Mouse (Mus musculus) CH12.LX (cell line): ENCODE results near the gene Cnnm2. TPM values are rescaled to one million over a fixed set of nuclear protein-coding genes. Genes with fewer than 3 reads are reported as not detected.

Experiments
- DNase-seq: peaks from one replicate; pipeline ENCODE4 v3.0.0-alpha.2; 2013; ENCODE audit errors: extremely low read depth
- H3K27ac ChIP-seq: 2 replicates; pipeline ENCODE4 v1.5.1; 2012; ENCODE audit warnings: low read depth, mild to moderate bottlenecking, control low read depth, moderate library complexity; ENCODE audit not compliant: insufficient read depth
- H3K27me3 ChIP-seq: replicated peaks from 2 replicates; pipeline ENCODE3; 2012; ENCODE audit warnings: inconsistent platforms
- H3K36me3 ChIP-seq, 2 experiments: replicated peaks in 1 of 2; 2 replicates each; pipeline versions ENCODE3 to v1.6.1; 2012; ENCODE audit warnings: inconsistent platforms in 1 of 2, low read length in 1 of 2, mild to moderate bottlenecking in 1 of 2, mixed read lengths in 1 of 2, moderate library complexity in 1 of 2; ENCODE audit not compliant: control insufficient read depth in 1 of 2, insufficient read depth in 1 of 2
- H3K4me1 ChIP-seq, 2 experiments: 2 replicates each; pipeline ENCODE4 v1.6.1; 2012; ENCODE audit warnings: inconsistent platforms in 1 of 2, moderate library complexity in 1 of 2; ENCODE audit not compliant: insufficient read depth in 2 of 2, control insufficient read depth in 1 of 2
- H3K4me2 ChIP-seq: 2 replicates; pipeline ENCODE4 v1.6.1; 2012; ENCODE audit warnings: low read depth, mild to moderate bottlenecking, control low read depth; ENCODE audit not compliant: poor library complexity, insufficient read depth, severe bottlenecking
- H3K4me3 ChIP-seq, 3 experiments: fragments of 150-350 bp in 1 of 3; sonication (generic) in 1 of 3; replicated peaks in 1 of 3; 2 replicates each; pipeline versions ENCODE3 to v1.5.1; 2011 to 2012; ENCODE audit warnings: low read depth in 2 of 3, low read length in 2 of 3, mild to moderate bottlenecking in 2 of 3, moderate library complexity in 2 of 3, control low read depth in 1 of 3, improper control_type of control experiment in 1 of 3, inconsistent platforms in 1 of 3, mixed read lengths in 1 of 3; ENCODE audit not compliant: poor library complexity in 1 of 3
- H3K79me2 ChIP-seq: replicated peaks from 2 replicates; pipeline ENCODE4 v1.6.1; 2012; ENCODE audit warnings: mild to moderate bottlenecking, moderate library complexity; ENCODE audit not compliant: control insufficient read depth, poor library complexity, insufficient read depth, severe bottlenecking; ENCODE audit errors: extremely low read depth
- H3K9ac ChIP-seq: 2 replicates; pipeline ENCODE4 v1.6.1; 2012; ENCODE audit warnings: low read depth, mild to moderate bottlenecking, control low read depth, moderate library complexity; ENCODE audit not compliant: insufficient read depth
- H3K9me3 ChIP-seq: replicated peaks from 2 replicates; pipeline ENCODE3; 2012; ENCODE audit warnings: low read length, inconsistent platforms, mixed read lengths
- BHLHE40 ChIP-seq: IDR thresholded peaks from 2 replicates; pipeline ENCODE4 v1.6.1; 2011; ENCODE audit warnings: mild to moderate bottlenecking, low read depth, low read length, improper control_type of control experiment
- CTCF ChIP-seq, 2 experiments: IDR thresholded peaks in 1 of 2; conservative IDR thresholded peaks in 1 of 2; 2 replicates each; pipeline ENCODE4 v1.5.1; 2011 to 2012; ENCODE audit warnings: low read depth in 2 of 2, low read length in 2 of 2, improper control_type of control experiment in 1 of 2, inconsistent platforms in 1 of 2, mild to moderate bottlenecking in 1 of 2, moderate library complexity in 1 of 2
- ETS1 ChIP-seq: conservative IDR thresholded peaks from 2 replicates; pipeline ENCODE4 v1.6.1; 2012; ENCODE audit warnings: low read depth, mild to moderate bottlenecking, inconsistent platforms, low read length, improper control_type of control experiment, moderate library complexity
- IRF4 ChIP-seq: IDR thresholded peaks from 2 replicates; pipeline ENCODE4 v1.6.1; 2014; ENCODE audit warnings: low read depth, mild to moderate bottlenecking, inconsistent platforms, low read length, improper control_type of control experiment
- JUN ChIP-seq: IDR thresholded peaks from 2 replicates; pipeline ENCODE4 v1.6.1; 2011; ENCODE audit warnings: low read depth, mild to moderate bottlenecking, low read length, improper control_type of control experiment, moderate library complexity; ENCODE audit not compliant: insufficient read depth
- KAT2A ChIP-seq: IDR thresholded peaks from 2 replicates; pipeline ENCODE4 v1.6.1; 2012; ENCODE audit warnings: low read length, improper control_type of control experiment, inconsistent platforms; ENCODE audit not compliant: insufficient replicate concordance
- MAFK ChIP-seq: IDR thresholded peaks from 2 replicates; pipeline ENCODE4 v1.6.1; 2011; ENCODE audit warnings: low read length, improper control_type of control experiment; ENCODE audit not compliant: insufficient replicate concordance
- MAZ ChIP-seq: IDR thresholded peaks from 2 replicates; pipeline ENCODE4 v1.6.1; 2012; ENCODE audit warnings: low read depth, mild to moderate bottlenecking, inconsistent platforms, low read length, improper control_type of control experiment, moderate library complexity
- MXI1 ChIP-seq: IDR thresholded peaks from 2 replicates; pipeline ENCODE4 v1.6.1; 2011; ENCODE audit warnings: mild to moderate bottlenecking, low read depth, low read length, improper control_type of control experiment
- NELFE ChIP-seq: IDR thresholded peaks from 2 replicates; pipeline ENCODE4 v1.6.1; 2011; ENCODE audit warnings: low read depth, low read length, improper control_type of control experiment
- PAX5 ChIP-seq: IDR thresholded peaks from 2 replicates; pipeline ENCODE4 v1.6.1; 2012; ENCODE audit warnings: low read length, inconsistent platforms, mixed read lengths
- POLR2A ChIP-seq: IDR thresholded peaks from 2 replicates; pipeline ENCODE4 v1.6.1; 2011; ENCODE audit warnings: low read depth, mild to moderate bottlenecking, improper control_type of control experiment, low read length
- RCOR1 ChIP-seq: conservative IDR thresholded peaks from 2 replicates; pipeline ENCODE4 v1.6.1; 2012; ENCODE audit warnings: low read depth, mild to moderate bottlenecking, inconsistent platforms, low read length, improper control_type of control experiment
- SMC3 ChIP-seq: IDR thresholded peaks from 2 replicates; pipeline ENCODE4 v1.6.1; 2011; ENCODE audit warnings: low read depth, low read length, improper control_type of control experiment
- UBTF ChIP-seq: IDR thresholded peaks from 2 replicates; pipeline ENCODE4 v1.6.1; 2012; ENCODE audit warnings: low read depth, mild to moderate bottlenecking, inconsistent platforms, low read length, improper control_type of control experiment, moderate library complexity
- ZMIZ1 ChIP-seq: IDR thresholded peaks from 2 replicates; pipeline ENCODE4 v1.6.1; 2012; ENCODE audit warnings: low read depth, mild to moderate bottlenecking, inconsistent platforms, low read length, improper control_type of control experiment
- ZNF384 ChIP-seq: IDR thresholded peaks from 2 replicates; pipeline ENCODE4 v1.6.1; 2012; ENCODE audit warnings: low read depth, low read length, improper control_type of control experiment, inconsistent platforms
- dilution Hi-C: fragments of 300-500 bp; cut with MboI; formaldehyde crosslinking; loops from 2 replicates; pipeline ENCODE4 v1.14.3; 2020; ENCODE audit warnings: low sequenced_read_pairs; ENCODE audit not compliant: extremely low pct_unique_long_range_greater_than_20kb, extremely low pct_ligation_motif_present
- in situ Hi-C: fragments of 300-500 bp; cut with MboI; formaldehyde crosslinking; loops from 3 replicates; pipeline ENCODE4 v1.14.3; 2019; ENCODE audit warnings: low sequenced_read_pairs, low pct_ligation_motif_present, low pct_unique_long_range_greater_than_20kb, mixed read lengths
- polyA plus RNA-seq: library from polyadenylated mRNA; unstranded; fragments of >175 nt; gene quantifications from 2 replicates; pipeline ENCODE4 v1.2.1, GENCODE M21; 2012; ENCODE audit warnings: low read depth; ENCODE audit not compliant: insufficient read length
- total RNA-seq, 2 experiments: library from RNA; depleted of rRNA; stranded (reverse); fragments of 300-350 nt in 1 of 2; fragments of >200 nt in 1 of 2; gene quantifications; 2 replicates each; pipeline ENCODE4 v1.2.3; 2012 to 2014

Gene Cnnm2
- total and polyA plus RNA-seq, 3 experiments: 1.8 to 3.7 (median 2.6) TPM

- dilution Hi-C loops: no loop called here
Measured at GRCm38 (mm10) chr19:46744681-46745080, 16.7 kb upstream of the Cnnm2 start.

DNA sequence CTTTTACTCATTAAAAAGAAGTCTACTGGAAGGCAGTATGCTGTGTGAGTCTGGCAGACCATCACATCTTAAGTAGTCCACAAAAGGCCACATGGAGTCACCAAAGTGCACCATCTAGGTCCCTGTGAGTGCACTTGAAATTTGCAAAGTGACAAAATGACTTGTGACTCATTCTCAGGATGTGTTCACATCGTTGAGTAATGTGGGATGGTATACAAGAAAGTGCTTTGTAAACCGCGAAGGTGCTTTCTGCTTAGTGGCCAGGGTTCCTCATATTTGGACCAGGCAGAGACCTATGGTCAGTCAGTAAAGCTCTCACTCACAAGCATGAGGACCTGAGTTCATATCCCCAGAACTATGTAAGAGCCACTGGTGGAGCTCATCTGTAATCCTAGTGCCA lies 13.6 kb upstream of the Cnnm2 start:
- Histone ChIP-seq H3K27ac (no peak overlapping the region), H3K4me2 (no peak overlapping the region), H3K4me1 (no peaks in the 10 kb centered on the region), H3K4me3 (no peak overlapping the region), H3K36me3 (no peaks in the 10 kb centered on the region), H3K27me3 (peaks cover 3% of the 10 kb centered on the region)
- dilution Hi-C loops (no loop called here), in situ Hi-C loops (no loop called here)
- TF ChIP-seq MAFK (no peak), KAT2A (no peak), CTCF (conservative IDR thresholded peaks at IDR 0.05 in 1 of 2, IDR thresholded peaks at IDR 0.05 in 1 of 2; ENCODE audit: low read depth in 2 of 2, low read length in 2 of 2) (no peak), ZMIZ1 (no peak), UBTF (no peak)
- TF ChIP-seq, all 38 proteins: peak for 0
- no peak for DNase-seq
- Histone ChIP-seq H3K79me2 (no peaks in the 10 kb centered on the region), H3K9ac (no peak overlapping the region), H3K9me3 (no peaks in the 10 kb centered on the region)

More at GRCm38 (mm10) chr19:46744681-46745080, 16.7 kb upstream of the Cnnm2 start:
- no peak for DNase-seq
- H3K4me3 ChIP-seq: no peak overlapping the region
- no peaks in the 10 kb centered on the region for H3K4me1 ChIP-seq
- no peak overlapping the region for H3K27ac ChIP-seq
- H3K9me3 ChIP-seq: no peaks in the 10 kb centered on the region
- peaks cover 2% of the 10 kb centered on the region for H3K27me3 ChIP-seq
- peaks cover 0 to 20% of the 10 kb centered on the region in 2 experiments for H3K36me3 ChIP-seq
- no peaks in the 10 kb centered on the region for H3K79me2 ChIP-seq
- no peak for TF ChIP-seq MXI1
- no peak for TF ChIP-seq POLR2A
- no peak for TF ChIP-seq PAX5
- no peak for TF ChIP-seq UBTF
- TF ChIP-seq ZNF384: no peak
- no peak for TF ChIP-seq KAT2A
- TF ChIP-seq NELFE: no peak
- TF ChIP-seq MAZ: no peak
- no peak for TF ChIP-seq ETS1
- TF ChIP-seq IRF4: no peak
- no peak for TF ChIP-seq BHLHE40
- TF ChIP-seq SMC3: no peak
- TF ChIP-seq JUN: no peak
- no peak for TF ChIP-seq RCOR1
- in situ Hi-C loops: loop anchor here (5.0 kb wide), 2 partner anchors 72 to 157 kb away; partner anchors contain the start of gene Cyp17a1
- no peak overlapping the region for H3K9ac ChIP-seq
- H3K4me2 ChIP-seq: no peak overlapping the region
